Mouse (Mus musculus) heart, postnatal 0 days (tissue): ENCODE results near the gene Anapc16. TPM values are rescaled to one million over a fixed set of nuclear protein-coding genes. Genes with fewer than 3 reads are reported as not detected.

Source experiments
- ATAC-seq: fragments of 200-750 bp; cut with Nextera tagmentation; 2 replicates; pipeline ENCODE4 v1.8.0; 2017; ENCODE audit warnings: low read depth, moderate number of reproducible peaks, moderate library complexity; ENCODE audit not compliant: insufficient read depth
- DNase-seq: peaks from one replicate; pipeline ENCODE4 v3.0.0-alpha.2; 2016; ENCODE audit warnings: low spot score
- H3K27ac ChIP-seq: fragments of 300-500 bp; sonication (generic); 2 replicates; pipeline ENCODE4 v1.5.1; 2014; ENCODE audit warnings: low read depth, mild to moderate bottlenecking
- H3K27me3 ChIP-seq: fragments of 300-500 bp; sonication (generic); 2 replicates; pipeline ENCODE4 v1.6.1; 2014; ENCODE audit warnings: low read length, mixed read lengths; ENCODE audit not compliant: control insufficient read depth, insufficient read depth
- H3K36me3 ChIP-seq: fragments of 300-500 bp; sonication (generic); replicated peaks from 2 replicates; pipeline ENCODE4 v1.6.1; 2014; ENCODE audit warnings: low read length, mixed read lengths; ENCODE audit not compliant: control insufficient read depth, insufficient read depth
- H3K4me1 ChIP-seq: fragments of 300-500 bp; sonication (generic); 2 replicates; pipeline ENCODE4 v1.6.1; 2014; ENCODE audit warnings: antibody characterized with exemption; ENCODE audit not compliant: control insufficient read depth, insufficient read depth
- H3K4me2 ChIP-seq: fragments of 300-500 bp; sonication (generic); 2 replicates; pipeline ENCODE4 v1.6.1; 2014; ENCODE audit warnings: low read depth, mild to moderate bottlenecking, low read length, moderate library complexity
- H3K4me3 ChIP-seq: fragments of 300-500 bp; sonication (generic); 2 replicates; pipeline ENCODE4 v1.5.1; 2014; ENCODE audit warnings: low read depth, low read length
- H3K9ac ChIP-seq: fragments of 300-500 bp; sonication (generic); replicated peaks from 2 replicates; pipeline ENCODE4 v1.6.1; 2014; ENCODE audit warnings: low read depth, low read length, mixed read lengths
- H3K9me3 ChIP-seq: fragments of 300-500 bp; sonication (generic); replicated peaks from 2 replicates; pipeline ENCODE4 v1.6.1; 2016; ENCODE audit warnings: low read length; ENCODE audit not compliant: control insufficient read depth
- CTCF ChIP-seq: IDR thresholded peaks from 2 replicates; pipeline ENCODE4 v1.5.1; 2016; ENCODE audit warnings: antibody characterized with exemption, control low read depth, low read depth
- EP300 ChIP-seq: IDR thresholded peaks from 2 replicates; pipeline ENCODE4 v1.6.1; 2016; ENCODE audit warnings: antibody characterized with exemption, low read depth
- WGBS: fragments of 180-500 bp; shearing (Covaris S2); extraction: QIAGEN DNeasy Blood & Tissue Kit; methylation state at CpG from one replicate; pipeline ENCODE4 v1.1.7; 2014; 5-methylcytosine and 5-hydroxymethylcytosine counted together
- polyA plus RNA-seq: library from polyadenylated mRNA; unstranded; fragments of >200 nt; fragmentation: Nextera tagmentation; extraction: Ambion mirVana; gene quantifications from 2 replicates; pipeline ENCODE4 v1.2.1, GENCODE M21; 2015
- total RNA-seq: library from RNA; depleted of rRNA; stranded (reverse); fragments of >200 nt; gene quantifications from 2 replicates; pipeline ENCODE4 v1.2.3, GENCODE M21; 2014; ENCODE audit warnings: low replicate concordance

Anapc16 gene
- total and polyA plus RNA-seq, 2 experiments from 2014 or later, result 29.7 to 104 TPM

DNA sequence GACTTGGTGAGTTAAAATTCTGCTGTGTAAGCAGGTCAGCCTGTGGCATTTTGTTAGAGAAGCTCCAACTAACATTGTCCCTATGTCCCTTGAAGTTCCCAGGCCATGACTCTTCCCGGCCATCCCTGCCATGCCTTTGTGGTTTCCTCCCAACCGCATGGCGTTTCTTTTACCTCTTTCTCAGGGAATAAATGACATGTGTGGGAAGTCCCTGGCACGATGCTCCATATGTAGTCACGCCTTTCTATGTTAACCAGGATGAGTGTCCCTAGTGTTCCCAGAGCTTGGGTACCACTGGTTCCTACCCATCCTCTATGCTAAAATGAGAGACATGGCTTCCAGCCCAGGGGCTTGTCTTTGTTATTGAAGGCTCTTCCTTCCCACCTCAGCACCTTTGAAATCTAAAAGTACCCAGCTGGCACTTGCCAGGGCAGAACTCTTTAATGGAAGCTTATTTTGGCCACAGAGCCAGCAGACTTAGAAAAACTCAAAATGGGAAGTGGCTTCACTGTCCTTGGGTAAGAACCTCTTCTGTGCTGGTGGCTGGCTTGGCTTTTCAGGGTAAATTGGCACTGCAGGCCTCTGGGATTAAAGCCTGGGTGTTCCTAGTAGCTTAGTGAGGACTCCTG lies 25.1 kb downstream of the Anapc16 start:
- Histone ChIP-seq H3K4me1 (peaks cover 82% of the 10 kb centered on the region), H3K27ac (peak overlapping the region; percentile 84), H3K4me3 (no peak overlapping the region), H3K36me3 (no peaks in the 10 kb centered on the region), H3K4me2 (no peak overlapping the region), H3K27me3 (no peaks in the 10 kb centered on the region), H3K9me3 (no peaks in the 10 kb centered on the region), H3K9ac (peak overlapping the region; percentile 22; the same call in 1 of the 2 replicates)
- TF ChIP-seq CTCF (no peak), EP300 (no peak)
- WGBS, result 82% methylated on average over 5 of the region's 5 CpGs
- DNase-seq, result no peak
- no peak for ATAC-seq

DNA sequence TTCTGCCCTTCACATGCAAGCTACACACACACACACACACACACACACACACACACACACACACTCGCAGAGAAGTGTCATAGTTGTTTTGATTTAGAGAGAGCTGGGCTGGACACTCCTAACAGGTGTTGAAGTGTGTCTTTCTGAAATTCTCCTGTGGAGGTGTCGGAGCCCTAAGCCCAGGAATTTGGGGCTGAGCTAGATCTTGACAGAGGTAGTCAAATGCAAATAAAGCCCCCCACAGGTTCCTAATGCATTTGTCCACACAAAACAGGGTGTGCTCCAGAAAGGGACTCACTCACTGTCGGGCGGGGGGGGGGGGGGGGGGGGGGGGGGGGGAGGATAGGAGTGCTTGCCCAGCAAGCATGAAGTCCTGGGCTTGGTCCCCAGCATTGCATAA lies 25.8 kb downstream of the Anapc16 start:
- H3K36me3 ChIP-seq, result no peaks in the 10 kb centered on the region
- peaks cover 82% of the 10 kb centered on the region for H3K4me1 ChIP-seq
- ATAC-seq, result no peak
- no peak overlapping the region for H3K4me3 ChIP-seq
- no peak overlapping the region for H3K4me2 ChIP-seq
- no peaks in the 10 kb centered on the region for H3K9me3 ChIP-seq
- WGBS, result 69% methylated on average over 2 of the region's 4 CpGs
- no peak for DNase-seq
- TF ChIP-seq CTCF (no peak), EP300 (no peak)
- H3K9ac ChIP-seq, result no peak overlapping the region
- no peak overlapping the region for H3K27ac ChIP-seq
- no peaks in the 10 kb centered on the region for H3K27me3 ChIP-seq

DNA sequence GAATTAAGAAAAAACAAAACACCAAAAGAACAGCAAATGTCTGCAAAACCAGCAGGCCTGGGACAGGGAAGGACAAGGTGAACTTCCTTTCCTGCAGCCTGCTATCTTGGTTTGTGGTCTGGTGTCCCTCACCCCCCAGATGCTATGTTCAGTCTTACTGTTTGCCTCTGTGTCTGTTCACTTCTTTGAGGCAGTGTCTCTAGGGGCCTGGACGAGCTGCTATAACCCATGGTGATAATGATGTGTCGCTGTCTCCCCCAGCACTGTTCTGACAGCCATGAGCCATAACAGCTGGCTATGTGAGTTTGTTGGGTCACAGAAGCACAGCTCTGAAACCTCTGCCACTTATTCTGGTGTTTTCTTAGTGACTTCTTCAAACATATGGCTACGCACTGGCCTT lies 28.1 kb downstream of the Anapc16 start:
- peaks cover 78% of the 10 kb centered on the region for H3K4me1 ChIP-seq
- H3K36me3 ChIP-seq, result no peaks in the 10 kb centered on the region
- no peak overlapping the region for H3K4me2 ChIP-seq
- ATAC-seq, result no peak
- TF ChIP-seq CTCF, result no peak
- TF ChIP-seq EP300, result no peak
- H3K9ac ChIP-seq, result peak overlapping the region; percentile 15; the same call in 1 of the 2 replicates
- peak; percentile 60 for DNase-seq
- no peak overlapping the region for H3K4me3 ChIP-seq
- H3K9me3 ChIP-seq, result no peaks in the 10 kb centered on the region
- no peaks in the 10 kb centered on the region for H3K27me3 ChIP-seq
- H3K27ac ChIP-seq, result peak overlapping the region; percentile 89
- WGBS, result 50% methylated on average over 3 of the region's 3 CpGs

DNA sequence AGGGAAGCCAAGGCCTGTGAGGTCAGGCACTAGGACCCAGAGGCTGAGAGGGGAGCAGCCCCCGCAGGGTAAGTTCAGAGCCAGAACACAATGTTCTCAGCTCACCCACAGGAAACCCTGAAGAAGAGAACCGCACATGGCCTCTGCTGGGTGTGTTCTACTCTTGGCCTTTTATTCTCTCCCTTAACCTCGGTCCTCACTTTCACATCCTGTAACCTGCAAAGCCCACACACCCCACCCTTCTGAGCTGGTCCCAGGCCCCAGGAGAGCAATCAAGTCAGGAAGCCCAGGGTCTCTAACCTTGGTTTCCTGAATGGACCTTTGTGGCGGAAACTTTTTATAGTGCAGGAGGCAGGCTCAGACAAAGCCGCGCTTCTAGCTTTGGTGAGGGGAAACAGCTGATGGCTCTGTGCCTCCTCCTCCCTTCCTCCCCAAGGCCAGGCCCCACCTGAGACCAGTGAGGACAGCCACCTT lies 28.7 kb downstream of the Anapc16 start:
- H3K4me2 ChIP-seq, result peak overlapping the region; percentile 3; the same call in 1 of the 2 replicates
- no peaks in the 10 kb centered on the region for H3K27me3 ChIP-seq
- DNase-seq, result peak; percentile 97
- H3K9me3 ChIP-seq, result no peaks in the 10 kb centered on the region
- peak overlapping the region; percentile 15; the same call in 1 of the 2 replicates for H3K9ac ChIP-seq
- no peaks in the 10 kb centered on the region for H3K36me3 ChIP-seq
- H3K4me1 ChIP-seq, result peaks cover 77% of the 10 kb centered on the region
- ATAC-seq, result peak; percentile 71
- H3K4me3 ChIP-seq, result no peak overlapping the region
- TF ChIP-seq CTCF (no peak), EP300 (peak; percentile 100)
- peak overlapping the region; percentile 89 for H3K27ac ChIP-seq
- 10% methylated on average over 6 of the region's 6 CpGs for WGBS

DNA sequence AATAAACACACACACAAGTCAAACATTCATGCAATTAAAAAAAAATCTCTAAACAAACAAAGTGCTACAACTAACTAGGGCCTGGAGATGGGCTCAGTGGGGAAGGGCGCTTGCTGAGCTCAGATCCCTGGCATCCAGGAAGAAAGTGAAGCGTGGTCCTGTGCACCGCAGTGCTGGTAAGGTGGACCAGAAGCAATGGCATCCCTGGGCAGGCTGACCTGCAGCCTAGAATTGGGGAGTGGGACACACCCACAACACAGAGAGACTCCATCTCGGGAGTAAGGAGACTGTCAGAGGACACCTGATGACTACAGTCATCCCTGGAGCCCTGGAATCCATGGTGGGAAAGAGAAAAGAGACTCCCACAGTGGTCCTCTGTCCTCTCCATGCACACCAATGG lies 29.5 kb downstream of the Anapc16 start:
- no peaks in the 10 kb centered on the region for H3K9me3 ChIP-seq
- TF ChIP-seq CTCF, result no peak
- TF ChIP-seq EP300, result no peak
- peak overlapping the region; percentile 89 for H3K27ac ChIP-seq
- WGBS, result 86% methylated on average over 4 of the region's 4 CpGs
- H3K9ac ChIP-seq, result no peak overlapping the region; the same call in 1 of the 2 replicates
- no peak overlapping the region for H3K4me3 ChIP-seq
- no peaks in the 10 kb centered on the region for H3K36me3 ChIP-seq
- H3K4me1 ChIP-seq, result peaks cover 69% of the 10 kb centered on the region
- no peaks in the 10 kb centered on the region for H3K27me3 ChIP-seq
- no peak overlapping the region for H3K4me2 ChIP-seq
- ATAC-seq (no peak), DNase-seq (no peak)

DNA sequence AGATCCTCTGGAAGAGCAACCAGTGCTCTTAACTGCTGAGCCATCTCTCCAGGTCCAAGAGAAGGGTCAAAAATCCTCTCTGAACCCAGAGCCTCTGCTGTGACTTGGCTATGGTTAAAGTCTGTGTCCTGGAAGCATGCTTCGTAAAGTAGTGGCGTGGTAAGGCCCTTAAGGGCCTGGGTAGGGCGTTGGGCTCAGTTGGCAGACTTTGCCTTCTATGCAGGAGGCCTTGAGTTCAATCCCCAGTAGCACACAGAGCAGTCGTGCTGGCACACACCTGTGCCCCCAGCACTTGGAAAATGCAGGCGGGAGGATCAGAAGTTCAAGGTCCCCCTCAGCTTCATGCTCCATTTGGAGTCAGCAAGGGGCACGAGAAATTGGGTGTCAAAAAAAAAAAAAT lies 29.9 kb downstream of the Anapc16 start:
- Histone ChIP-seq H3K27ac (peak overlapping the region; percentile 89), H3K4me2 (no peak overlapping the region), H3K9ac (no peak overlapping the region), H3K4me1 (peaks cover 65% of the 10 kb centered on the region), H3K36me3 (no peaks in the 10 kb centered on the region), H3K4me3 (no peak overlapping the region), H3K9me3 (no peaks in the 10 kb centered on the region), H3K27me3 (no peaks in the 10 kb centered on the region)
- ATAC-seq (no peak), DNase-seq (no peak)
- 86% methylated on average over 6 of the region's 6 CpGs for WGBS
- no peak for TF ChIP-seq CTCF
- no peak for TF ChIP-seq EP300
